22 mouse cellular contexts compared by ENCODE assay signal in the genomic region with DNA sequence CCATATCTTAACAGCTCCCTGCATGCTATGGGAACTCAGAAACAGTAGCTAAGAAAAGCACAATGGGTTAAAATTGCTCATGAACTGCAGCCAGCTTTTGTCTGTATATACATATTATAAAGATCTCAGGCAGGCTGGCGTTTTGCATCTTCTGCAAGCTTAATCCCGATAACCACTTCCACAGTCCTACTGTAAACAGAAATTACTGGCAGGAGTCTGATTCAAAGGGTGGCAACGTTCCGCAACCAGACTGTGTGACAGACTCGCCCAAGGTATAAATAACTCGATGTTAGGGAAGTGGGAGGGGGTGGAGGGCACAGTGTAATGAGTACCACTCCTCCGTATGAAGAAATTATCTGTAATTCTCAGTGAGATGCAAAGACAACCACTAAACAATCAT. TPM values are rescaled to one million over a fixed set of nuclear protein-coding genes. Genes with fewer than 3 reads are reported as not detected.
DNase-seq lines count a peak whose midpoint lies in the region; ATAC-seq and TF ChIP-seq lines count a peak whose summit lies in the region.
"Had no signal": no experiment of that assay in that cellular context is flagged by ENCODE, and none has a peak within 500 bp of the region (broad histone marks: within the 10 kb centered on the region; RNA-seq: fewer than 3 reads in every experiment).

No protein-coding gene starts in this region.

- H3K9me3 ChIP-seq in kidney, embryonic 16.5 days (ENCODE audit: low read length), result no peaks in the 10 kb centered on the region
- no peaks in the 10 kb centered on the region for H3K9me3 ChIP-seq in hindbrain, postnatal 0 days (ENCODE audit: low read length)
- H3K9me3 ChIP-seq: embryonic facial prominence, embryonic 13.5 days; hindbrain, embryonic 10.5 days; limb, embryonic 10.5 days; megakaryocyte, embryonic 14.5 days had no signal

- peak overlapping the region; percentile 15; the same call in 1 of the 2 replicates for H3K4me3 ChIP-seq in gastrocnemius, adult 2 months
- no peak overlapping the region for H3K4me3 ChIP-seq in kidney, embryonic 16.5 days (ENCODE audit: low read length)
- no peak overlapping the region for H3K4me3 ChIP-seq in myocyte
- H3K4me3 ChIP-seq in hindbrain, postnatal 0 days (ENCODE audit: low read length), result no peak overlapping the region
- H3K4me3 ChIP-seq: embryonic facial prominence, embryonic 13.5 days; hindbrain, embryonic 10.5 days; left cerebral cortex, adult 2 months; limb, embryonic 10.5 days; megakaryocyte, embryonic 14.5 days had no signal

- no peak overlapping the region for H3K4me2 ChIP-seq in kidney, embryonic 16.5 days (replicated peaks; ENCODE audit: low read depth, low read length)
- H3K4me2 ChIP-seq in myocyte (ENCODE audit: low read depth), result no peak overlapping the region
- no peak overlapping the region for H3K4me2 ChIP-seq in hindbrain, postnatal 0 days (ENCODE audit: low read depth, low read length)
- H3K4me2 ChIP-seq: embryonic facial prominence, embryonic 13.5 days; liver, embryonic 11.5 days had no signal

- no peak for TF ChIP-seq POLR2A in myocyte (IDR thresholded peaks at IDR 0.05; ENCODE audit: insufficient read length, low read depth)

- ATAC-seq in kidney, embryonic 16.5 days (ENCODE audit: low FRiP score, low TSS enrichment), result no peak
- ATAC-seq in hindbrain, postnatal 0 days, result no peak
- ATAC-seq: activated CD4-positive, CD25-positive, alpha-beta regulatory T cell, adult 4 months; Patski had no signal

- whole genome bisulfite sequencing in kidney, embryonic 16.5 days, result 34% methylated on average over 7 of the region's 7 CpGs
- 59% methylated on average over 7 of the region's 7 CpGs for WGBS in hindbrain, postnatal 0 days

- no peak for TF ChIP-seq CTCF in gastrocnemius, adult 2 months (IDR thresholded peaks at IDR 0.05)
- no peak for TF ChIP-seq CTCF in hindbrain, postnatal 0 days (IDR thresholded peaks at IDR 0.05; ENCODE audit: low read depth)

- H3K27me3 ChIP-seq in kidney, embryonic 16.5 days (ENCODE audit: insufficient read depth, low read length), result no peaks in the 10 kb centered on the region
- H3K27me3 ChIP-seq in myocyte (ENCODE audit: control insufficient read depth, insufficient read depth, insufficient read length), result no peaks in the 10 kb centered on the region
- H3K27me3 ChIP-seq in hindbrain, postnatal 0 days (ENCODE audit: insufficient read depth, low read length), result no peaks in the 10 kb centered on the region
- H3K27me3 ChIP-seq: megakaryocyte, embryonic 14.5 days; Patski had no signal

- intact Hi-C loops in gastrocnemius, adult 2 months (cut with DNase I), result no loop called here

- peaks cover 83% of the 10 kb centered on the region for H3K79me2 ChIP-seq in myocyte (ENCODE audit: control insufficient read depth, insufficient read depth)

- no peak overlapping the region for H3K27ac ChIP-seq in gastrocnemius, adult 2 months
- H3K27ac ChIP-seq in kidney, embryonic 16.5 days (ENCODE audit: low read length), result peak overlapping the region; percentile 21; the same call in 1 of the 2 replicates
- no peak overlapping the region for H3K27ac ChIP-seq in hindbrain, postnatal 0 days
- H3K27ac ChIP-seq: embryonic facial prominence, embryonic 13.5 days; hindbrain, embryonic 10.5 days; left cerebral cortex, adult 2 months; limb, embryonic 10.5 days; stomach, postnatal 0 days had no signal

- no peak overlapping the region for H3ac ChIP-seq in myocyte (ENCODE audit: control insufficient read depth, insufficient read length)

- H3K9ac ChIP-seq in kidney, embryonic 16.5 days (replicated peaks; ENCODE audit: low read length), result no peak overlapping the region
- H3K9ac ChIP-seq in hindbrain, postnatal 0 days (replicated peaks; ENCODE audit: low read length), result no peak overlapping the region
- H3K9ac ChIP-seq: embryonic facial prominence, embryonic 13.5 days had no signal

- no peak for DNase-seq in gastrocnemius, adult 2 months
- DNase-seq in gastrocnemius, adult 18-20 months (ENCODE audit: low spot score), result no peak
- no peak for DNase-seq in kidney, adult 11 months
- DNase-seq in right cerebral cortex, postnatal 4 days, result peak; percentile 39
- no peak for DNase-seq in right cerebral cortex, adult 18-20 months
- no peak for DNase-seq in hindbrain, postnatal 0 days (ENCODE audit: low spot score)
- DNase-seq: adrenal gland, postnatal 14 days; cerebellum, adult 2 months; lung, adult 2 months; retina, postnatal 1 day; spleen, adult 18-20 months had no signal

- peaks cover 44% of the 10 kb centered on the region for H3K4me1 ChIP-seq in kidney, embryonic 16.5 days (ENCODE audit: insufficient read depth, low read length)
- H3K4me1 ChIP-seq in hindbrain, postnatal 0 days (ENCODE audit: insufficient read depth, low read length), result no peaks in the 10 kb centered on the region

- H3K36me3 ChIP-seq in kidney, embryonic 16.5 days (ENCODE audit: insufficient read depth, low read length), result peaks cover 2% of the 10 kb centered on the region; the same call in 1 of the 2 replicates
- H3K36me3 ChIP-seq in myocyte (ENCODE audit: control insufficient read depth, insufficient read depth), result no peaks in the 10 kb centered on the region
- no peaks in the 10 kb centered on the region for H3K36me3 ChIP-seq in hindbrain, postnatal 0 days (ENCODE audit: insufficient read depth, low read length)
- H3K36me3 ChIP-seq: embryonic facial prominence, embryonic 13.5 days had no signal

TF ChIP-seq in myocyte, 11 proteins besides CTCF, POLR2A, EP300 and RAD21:
- TF ChIP-seq CEBPB (IDR thresholded peaks at IDR 0.05; ENCODE audit: insufficient read depth, poor library complexity, severe bottlenecking), result peak; percentile 23; the same call in 1 of the 2 replicates
- no peak for TF ChIP-seq REST (IDR thresholded peaks at IDR 0.05; ENCODE audit: insufficient read depth, insufficient read length)

RNA-seq across cellular contexts. Expression of gene Cux1, which starts 55.9 kb away (rescaled TPM):
- total RNA-seq in gastrocnemius, adult 2 months (2021), result 10 to 100 TPM; 80.9 to 88.2 TPM
- 10 to 100 TPM; 82.7 to 88.7 TPM for total RNA-seq in gastrocnemius, adult 18-20 months (2021)
- 110 and 123 TPM in 2 replicates for polyA plus RNA-seq in kidney, embryonic 16.5 days (2015; fragmentation: Nextera tagmentation; extraction: Ambion mirVana)
- polyA plus RNA-seq in myocyte (2012; fragmentation: generic; extraction: Trizol), result 50.7 TPM
- 132 and 137 TPM in 2 replicates for total RNA-seq in hindbrain, postnatal 0 days (2014; rRNA removed)
- 81.1 and 86.3 TPM in 2 replicates for polyA plus RNA-seq in hindbrain, postnatal 0 days (2015; fragmentation: Nextera tagmentation; extraction: Ambion mirVana)
